Comparison of ENCODE assay signal across 15 mouse cellular contexts in the genomic region with DNA sequence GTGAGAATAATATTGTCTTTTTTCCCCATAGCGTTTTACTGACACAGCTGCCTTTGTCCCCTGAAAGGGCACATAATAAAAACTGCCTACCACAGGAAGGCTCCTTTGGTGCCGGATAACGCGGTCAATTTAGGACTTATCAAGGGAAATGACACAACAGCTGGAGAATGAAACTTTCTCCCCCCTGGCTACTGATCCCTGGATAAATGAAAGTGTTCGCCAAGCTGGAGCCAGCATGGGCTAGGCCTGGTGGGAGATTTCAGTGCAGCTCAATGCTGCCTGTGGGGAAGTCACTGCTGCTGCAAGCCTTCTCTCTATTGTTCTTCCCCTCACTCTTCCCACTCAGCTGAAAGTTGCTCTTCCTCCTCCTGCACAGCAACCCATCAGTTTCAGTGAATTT.
DNase-seq lines count a peak whose midpoint lies in the region; ATAC-seq and TF ChIP-seq lines count a peak whose summit lies in the region.
"Had no signal": no experiment of that assay in that cellular context is flagged by ENCODE, and none has a peak within 500 bp of the region (broad histone marks: within the 10 kb centered on the region; RNA-seq: fewer than 3 reads in every experiment).

No protein-coding gene starts in this region.

- ATAC-seq in heart, embryonic 14.5 days (ENCODE audit: insufficient number of reproducible peaks, insufficient read depth, low FRiP score, low read depth): 0 out of 2 replicates have a peak, but pooled peaks have one; percentile 39
- peak; percentile 28; the same call in 1 of the 2 replicates for ATAC-seq in midbrain, embryonic 13.5 days
- ATAC-seq in liver, embryonic 11.5 days (replicated peaks; ENCODE audit: low FRiP score): no peak
- ATAC-seq: inflammation-experienced regulatory T-cells, adult 6 months had no signal

- WGBS in heart, embryonic 14.5 days: 49% methylated on average over 5 of the region's 5 CpGs
- 8% methylated on average over 5 of the region's 5 CpGs for WGBS in midbrain, embryonic 13.5 days
- WGBS in liver, embryonic 11.5 days: 52% methylated on average over 5 of the region's 5 CpGs

- H3K4me3 ChIP-seq in heart, embryonic 14.5 days (ENCODE audit: control insufficient read depth in 1 of 2, insufficient read depth in 1 of 2, low read depth in 1 of 2, low read length in 2 of 2): no peak overlapping the region
- H3K4me3 ChIP-seq in C2C12 (ENCODE audit: insufficient read depth, poor library complexity, severe bottlenecking): no peak overlapping the region
- H3K4me3 ChIP-seq in midbrain, embryonic 13.5 days (replicated peaks): no peak overlapping the region
- no peak overlapping the region for H3K4me3 ChIP-seq in liver, embryonic 11.5 days (ENCODE audit: low read depth, low read length)
- H3K4me3 ChIP-seq: erythroblast, embryonic 14.5 days had no signal

- no peak overlapping the region for H3ac ChIP-seq in C2C12 (ENCODE audit: control insufficient read depth, insufficient read length, low read depth)

- DNase-seq in heart, postnatal 14 days: no peak
- peak; percentile 7 for DNase-seq in embryo, embryonic 9.5 days (ENCODE audit: extremely low spot score)
- DNase-seq in liver, embryonic 11.5 days (ENCODE audit: low spot score): no peak
- no peak for DNase-seq in spleen, adult 18-20 months
- DNase-seq: cerebellum, adult 2 months; heart, postnatal 10 days; layer of hippocampus, adult 9-11 months; lung, embryonic 14.5 days; right cerebral cortex, postnatal 4 days had no signal

- no peak overlapping the region for H3K4me2 ChIP-seq in heart, embryonic 14.5 days (ENCODE audit: low read length)
- peak overlapping the region; percentile 20; the same call in 1 of the 2 replicates for H3K4me2 ChIP-seq in midbrain, embryonic 13.5 days (replicated peaks)
- no peak overlapping the region for H3K4me2 ChIP-seq in liver, embryonic 11.5 days
- H3K4me2 ChIP-seq: lung, embryonic 14.5 days had no signal

- H3K9ac ChIP-seq in heart, embryonic 14.5 days (ENCODE audit: low read length): no peak overlapping the region
- no peak overlapping the region for H3K9ac ChIP-seq in midbrain, embryonic 13.5 days (replicated peaks)
- H3K9ac ChIP-seq in liver, embryonic 11.5 days (ENCODE audit: low read depth, low read length): no peak overlapping the region
- H3K9ac ChIP-seq: lung, embryonic 14.5 days had no signal

- H3K4me1 ChIP-seq in heart, embryonic 14.5 days (ENCODE audit: control insufficient read depth in 2 of 2, insufficient read depth in 2 of 2, low read length in 2 of 2): peaks cover 5 to 7% of the 10 kb centered on the region in 2 experiments; a peak in 3 of 4 replicates
- H3K4me1 ChIP-seq in midbrain, embryonic 13.5 days (replicated peaks): peaks cover 47% of the 10 kb centered on the region
- no peaks in the 10 kb centered on the region for H3K4me1 ChIP-seq in liver, embryonic 11.5 days (replicated peaks; ENCODE audit: control insufficient read depth, insufficient read depth, low read length)

- no peaks in the 10 kb centered on the region for H3K79me3 ChIP-seq in C2C12 (ENCODE audit: low read depth)

- H3K36me3 ChIP-seq in heart, embryonic 14.5 days (ENCODE audit: control insufficient read depth, insufficient read depth, low read length): no peaks in the 10 kb centered on the region
- H3K36me3 ChIP-seq in C2C12 (ENCODE audit: control insufficient read depth, insufficient read depth): no peaks in the 10 kb centered on the region
- no peaks in the 10 kb centered on the region for H3K36me3 ChIP-seq in midbrain, embryonic 13.5 days
- no peaks in the 10 kb centered on the region for H3K36me3 ChIP-seq in liver, embryonic 11.5 days (ENCODE audit: control insufficient read depth, insufficient read depth, low read length)
- H3K36me3 ChIP-seq: G1E had no signal

- no peak overlapping the region for H3K27ac ChIP-seq in heart, embryonic 14.5 days (replicated peaks in 1 of 2; ENCODE audit: control insufficient read depth in 1 of 2, insufficient read depth in 1 of 2, low read depth in 2 of 2, low read length in 2 of 2)
- peak overlapping the region; percentile 74 for H3K27ac ChIP-seq in midbrain, embryonic 13.5 days
- no peak overlapping the region for H3K27ac ChIP-seq in liver, embryonic 11.5 days (ENCODE audit: low read depth, low read length)

- no peak for TF ChIP-seq CTCF in C2C12 (IDR thresholded peaks at IDR 0.05; ENCODE audit: control insufficient read depth, insufficient read depth, insufficient read length)

- intact Hi-C loops in heart, postnatal 14 days (cut with DNase I): no loop called here

- no peaks in the 10 kb centered on the region for H3K79me2 ChIP-seq in C2C12 (ENCODE audit: control insufficient read depth, insufficient read depth)

- H3K9me3 ChIP-seq in heart, embryonic 14.5 days (ENCODE audit: control insufficient read depth, low read length): no peaks in the 10 kb centered on the region
- no peaks in the 10 kb centered on the region for H3K9me3 ChIP-seq in midbrain, embryonic 13.5 days
- no peaks in the 10 kb centered on the region for H3K9me3 ChIP-seq in liver, embryonic 11.5 days (ENCODE audit: control insufficient read depth, low read length)
- H3K9me3 ChIP-seq: G1E had no signal

- no peaks in the 10 kb centered on the region for H3K27me3 ChIP-seq in heart, embryonic 14.5 days (ENCODE audit: control insufficient read depth, insufficient read depth, low read length)
- H3K27me3 ChIP-seq in C2C12 (ENCODE audit: control insufficient read depth, insufficient read depth, insufficient read length): no peaks in the 10 kb centered on the region
- no peaks in the 10 kb centered on the region; the same call in 1 of the 2 replicates for H3K27me3 ChIP-seq in midbrain, embryonic 13.5 days
- no peaks in the 10 kb centered on the region for H3K27me3 ChIP-seq in liver, embryonic 11.5 days (replicated peaks; ENCODE audit: control insufficient read depth, insufficient read depth, low read length)

TF ChIP-seq in C2C12, 6 proteins besides CTCF, POLR2A, EP300 and RAD21:
- TF ChIP-seq MYOD1 (IDR thresholded peaks at IDR 0.05; ENCODE audit: control insufficient read depth, insufficient read length, low read depth) (peak; percentile 49), USF1 (IDR thresholded peaks at IDR 0.05; ENCODE audit: low read depth) (no peak), CEBPB (IDR thresholded peaks at IDR 0.05; ENCODE audit: low read depth) (no peak), MYOG (IDR thresholded peaks at IDR 0.05; ENCODE audit: control insufficient read depth, extremely low read depth, insufficient read length) (no peak), FOSL1 (IDR thresholded peaks at IDR 0.05; ENCODE audit: insufficient read depth, low read length, poor library complexity, severe bottlenecking) (no peak), MAX (IDR thresholded peaks at IDR 0.05) (no peak)
